Mouse (Mus musculus): Measurements from ENCODE around the gene Runx2. TPM values are rescaled to one million over a fixed set of nuclear protein-coding genes. Genes with fewer than 3 reads are reported as not detected.

The Runx2 gene
- polyA plus RNA-seq, 1 experiment from 2014 or later = 1.4 TPM

DNA sequence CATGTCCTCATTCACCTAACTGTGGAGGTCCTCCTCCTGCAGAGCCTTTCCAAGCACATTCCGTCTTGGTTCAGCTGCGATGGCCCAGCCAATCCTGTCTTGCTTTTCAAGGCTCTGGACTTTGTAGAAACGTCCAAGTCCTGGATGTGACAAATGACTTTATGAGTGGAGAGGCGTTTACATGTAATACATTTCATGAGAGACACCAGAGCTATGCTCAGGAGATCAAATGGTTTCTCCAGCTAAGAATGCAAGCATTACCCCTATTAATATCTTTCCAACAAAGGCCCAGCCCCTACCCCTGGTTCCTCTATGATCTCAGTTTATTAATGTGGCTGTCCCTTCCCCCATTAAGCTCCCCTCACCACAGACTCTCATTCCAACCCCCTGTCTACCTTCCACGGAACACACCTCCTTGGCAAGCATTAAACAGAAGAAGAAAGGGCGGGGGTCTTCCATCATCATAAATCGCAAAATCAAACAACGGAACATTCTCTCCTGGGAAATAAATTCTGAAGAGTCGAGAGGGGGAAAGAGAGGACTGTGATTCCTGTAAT lies 364.6 kb downstream of the Runx2 start:
- Histone ChIP-seq H3K36me3 (ENCODE audit: control insufficient read depth, insufficient read depth, low read length) (no peaks in the 10 kb centered on the region), H3K4me1 (ENCODE audit: control insufficient read depth, insufficient read depth, low read length) (no peaks in the 10 kb centered on the region), H3K9ac (ENCODE audit: low read length) (no peak overlapping the region), H3K27me3 (ENCODE audit: control insufficient read depth, insufficient read depth, low read length) (no peaks in the 10 kb centered on the region), H3K4me2 (ENCODE audit: low read depth) (no peak overlapping the region), H3K4me3 (ENCODE audit: low read depth, low read length) (no peak overlapping the region), H3K9me3 (ENCODE audit: control insufficient read depth, low read length) (no peaks in the 10 kb centered on the region), H3K27ac (ENCODE audit: low read depth, low read length) (no peak overlapping the region)
- DNase-seq (ENCODE audit: low spot score) = no peak
- no peak for ATAC-seq (ENCODE audit: insufficient read depth, low FRiP score, low TSS enrichment)
- WGBS = 69% methylated on average over 9 of the region's 9 CpGs

Other genes starting within 250 kb of the Runx2 start
- 23.4 and 23.8 TPM in 2 replicates for gene Supt3, start 37.6 kb downstream of the Runx2 start, polyA plus RNA-seq (2014; fragmentation: Nextera tagmentation; extraction: Ambion mirVana)

All from neural tube, embryonic 11.5 days (tissue).